Mouse (Mus musculus): ENCODE measurements around the gene Sptssb.

Sptssb gene

GRCm38 (mm10) chr3:69829532-69829931 is 30.2 kb downstream of the Sptssb start:
- DNase-seq (ENCODE audit: low read depth, low spot score): no peak

GRCm38 (mm10) chr3:69824536-69824935 is 35.2 kb downstream of the Sptssb start:
- DNase-seq (ENCODE audit: low read depth, low spot score): no peak

DNA sequence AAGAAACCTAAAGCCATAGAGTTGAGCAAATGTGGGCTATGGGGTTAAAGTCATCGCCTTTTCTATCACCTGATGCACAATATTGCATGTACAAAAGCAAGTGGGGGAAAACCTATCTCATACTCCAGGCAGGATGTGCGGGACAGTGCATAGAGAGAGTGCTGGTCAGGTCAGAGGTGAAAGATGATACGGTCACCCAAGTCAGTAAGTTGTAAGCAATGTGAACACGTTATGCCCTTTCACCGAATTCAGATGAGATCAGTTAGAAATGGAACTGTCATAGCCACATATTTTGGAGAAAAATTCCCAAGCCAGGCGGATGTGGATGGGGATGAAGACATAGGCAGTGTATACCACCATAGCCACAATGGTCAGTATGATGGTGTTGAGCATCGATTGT is 39.1 kb downstream of the Sptssb start:
- DNase-seq (ENCODE audit: low read depth, low spot score): no peak

- DNase-seq (ENCODE audit: low read depth, low spot score): peak; percentile 90
Observed at GRCm38 (mm10) chr3:69819851-69820200, 39.9 kb downstream of the Sptssb start.

DNA sequence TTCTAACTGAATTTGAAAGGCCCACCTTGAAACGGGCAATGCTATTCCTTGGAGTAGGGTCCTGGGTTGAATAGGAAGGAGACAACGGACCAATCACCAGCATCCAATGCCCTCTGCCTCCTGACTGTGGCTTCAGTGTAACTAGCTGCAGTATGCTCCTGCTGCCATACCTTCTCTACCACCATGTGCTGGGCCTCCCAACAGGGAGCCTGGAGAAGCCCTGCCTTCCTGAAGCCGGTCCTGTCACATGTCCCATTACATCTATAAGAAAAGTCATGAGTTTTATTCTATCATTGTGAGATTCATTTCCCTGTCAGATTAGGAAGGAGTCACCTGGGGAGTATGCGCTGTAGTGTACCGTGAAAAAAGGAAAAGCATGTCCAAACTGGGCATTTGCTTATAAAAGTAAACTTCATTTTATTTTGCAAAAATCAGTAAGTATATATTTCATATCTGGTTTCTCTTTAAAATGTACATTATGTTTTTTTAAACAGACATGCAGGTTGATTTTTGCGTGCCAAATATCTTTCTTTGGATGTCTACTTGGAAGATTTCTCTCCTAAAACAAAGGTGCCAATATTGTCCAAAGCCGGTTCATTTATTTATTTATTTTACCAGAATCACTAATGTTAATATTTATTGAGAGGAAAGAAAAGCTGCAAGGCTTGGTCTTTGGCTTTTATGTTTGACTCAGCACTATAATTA is 40.4 kb downstream of the Sptssb start:
- DNase-seq (ENCODE audit: low read depth, low spot score): peak; percentile 53

GRCm38 (mm10) chr3:69818466-69818865 is 41.3 kb downstream of the Sptssb start:
- DNase-seq (ENCODE audit: low read depth, low spot score): peak; percentile 60

- peak; percentile 84 for DNase-seq (ENCODE audit: low read depth, low spot score)
Observed at GRCm38 (mm10) chr3:69816547-69816946, 43.2 kb downstream of the Sptssb start.

DNA sequence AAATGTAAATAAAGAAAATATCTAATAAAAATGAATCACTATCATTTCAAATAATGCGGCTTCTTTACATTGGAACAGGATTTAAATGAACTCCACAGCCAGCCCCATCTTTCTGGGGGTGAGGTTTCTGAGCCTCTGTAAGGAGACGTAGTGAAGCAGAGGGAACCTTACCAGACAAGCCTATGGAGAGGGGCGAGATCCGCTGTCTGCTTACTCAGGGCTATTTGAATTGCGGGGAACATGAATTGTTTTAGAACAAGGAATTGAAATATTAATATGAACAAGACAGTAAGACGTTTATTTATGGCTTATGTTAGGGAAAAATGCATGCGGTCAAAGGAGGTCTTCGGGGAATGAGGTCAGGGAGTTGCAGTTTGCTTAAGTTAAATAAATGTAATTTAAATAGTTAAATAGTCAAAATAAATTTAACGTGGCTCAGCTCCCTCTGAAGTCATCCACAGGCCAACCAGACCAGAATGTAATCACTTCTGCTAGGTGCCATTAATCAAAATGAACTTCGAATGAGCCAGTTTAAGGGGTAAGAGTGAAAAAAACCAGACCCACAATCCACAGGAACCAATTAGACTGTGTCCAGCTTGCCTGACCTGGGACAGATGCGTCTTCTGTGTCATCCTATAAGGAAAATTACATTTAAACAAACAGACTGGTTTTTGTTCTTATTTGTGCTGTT is 46.6 kb downstream of the Sptssb start:
- no peak for DNase-seq (ENCODE audit: low read depth, low spot score)

GRCm38 (mm10) chr3:69812442-69812841 is 47.3 kb downstream of the Sptssb start:
- DNase-seq (ENCODE audit: low read depth, low spot score): no peak

- no peak for DNase-seq (ENCODE audit: low read depth, low spot score)
Observed at GRCm38 (mm10) chr3:69808479-69808878, 51.3 kb downstream of the Sptssb start.

GRCm38 (mm10) chr3:69803137-69803536 is 56.6 kb downstream of the Sptssb start:
- DNase-seq (ENCODE audit: low read depth, low spot score): no peak

DNA sequence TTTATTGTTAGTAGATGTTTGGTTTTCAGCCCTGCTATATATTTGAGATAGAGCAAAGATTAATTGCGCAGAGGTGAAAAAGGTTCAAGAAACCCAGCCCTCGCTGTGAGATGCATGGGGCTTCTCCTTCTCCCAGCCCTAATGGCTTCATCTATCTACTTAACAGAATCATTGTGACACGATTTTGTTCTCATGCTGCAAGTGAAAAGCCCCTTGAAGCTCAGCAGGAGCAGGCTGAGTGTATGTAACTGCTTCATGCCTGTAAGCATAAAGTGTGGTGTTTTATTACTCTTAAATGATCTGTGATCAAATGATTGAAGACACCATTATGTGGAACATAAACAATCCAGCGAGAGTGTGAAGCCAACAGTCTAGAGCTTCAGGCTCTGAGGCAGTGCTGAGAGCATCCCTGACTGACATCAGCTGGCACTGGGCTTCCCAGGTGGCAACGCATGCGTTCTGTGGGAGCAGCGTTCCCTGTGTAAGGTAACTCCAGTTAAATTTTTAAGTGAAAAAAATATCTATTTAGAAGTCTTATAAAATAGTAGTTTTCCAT is 58.8 kb downstream of the Sptssb start:
- peak; percentile 20 for DNase-seq (ENCODE audit: low read depth, low spot score)

DNA sequence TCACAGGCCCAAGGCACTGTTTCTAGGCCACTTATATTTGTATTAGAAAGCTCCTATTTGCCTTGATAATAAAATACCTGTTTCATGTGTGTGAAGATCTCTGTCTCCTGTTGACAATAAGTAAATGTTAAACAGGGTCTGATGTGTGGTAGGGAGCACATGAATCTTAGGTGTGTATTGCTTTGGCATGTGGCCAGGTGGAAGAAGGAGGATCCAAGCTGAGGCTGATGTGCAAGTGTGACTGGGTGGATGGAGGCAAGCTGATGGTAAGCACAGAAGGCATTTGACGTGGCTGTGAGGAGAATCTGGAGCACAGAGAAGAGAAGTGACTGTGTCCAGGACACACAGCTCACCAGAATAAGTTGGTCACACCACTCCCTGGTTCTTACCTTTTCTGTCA is 60.6 kb downstream of the Sptssb start:
- no peak for DNase-seq (ENCODE audit: low read depth, low spot score)

DNA sequence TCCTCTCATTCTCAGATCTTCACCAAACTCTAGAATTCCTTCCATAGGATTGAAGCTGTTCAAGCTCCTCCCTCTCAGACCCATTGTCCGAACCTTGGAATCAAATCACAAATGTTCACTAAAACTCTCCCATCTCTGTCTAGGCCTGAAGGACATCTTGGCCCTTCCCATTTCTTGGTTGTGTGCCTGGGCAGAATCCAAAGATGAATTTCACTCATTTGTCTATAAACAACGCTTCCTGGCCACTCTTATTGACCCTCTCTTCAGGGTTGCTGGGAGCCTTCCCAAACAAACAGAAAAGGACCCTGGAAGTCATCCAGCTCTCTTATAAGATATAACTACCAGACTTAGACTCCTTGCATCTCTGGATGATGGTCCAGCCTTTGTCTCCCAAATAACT is 61.8 kb downstream of the Sptssb start:
- no peak for DNase-seq (ENCODE audit: low read depth, low spot score)

DNA sequence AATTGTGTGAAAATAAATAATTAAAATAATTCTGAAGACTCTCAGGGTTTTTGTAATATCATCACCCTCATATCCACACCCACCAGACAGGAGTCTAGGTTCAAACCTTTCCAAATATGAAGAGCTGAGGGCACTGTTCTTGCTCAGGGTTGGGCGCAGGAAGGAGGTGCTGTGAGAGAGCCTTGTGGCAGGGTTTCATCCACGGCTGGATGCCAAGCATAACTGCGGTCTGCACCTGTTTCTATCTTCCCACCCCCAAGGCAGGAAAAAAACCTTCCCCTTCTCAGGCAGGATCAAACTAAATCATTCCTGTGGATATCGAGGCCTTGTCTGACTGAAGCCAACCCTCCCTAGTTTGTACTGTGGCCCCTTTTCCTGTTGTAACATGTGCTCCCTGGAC is 62.2 kb downstream of the Sptssb start:
- DNase-seq (ENCODE audit: low read depth, low spot score): peak; percentile 93

DNA sequence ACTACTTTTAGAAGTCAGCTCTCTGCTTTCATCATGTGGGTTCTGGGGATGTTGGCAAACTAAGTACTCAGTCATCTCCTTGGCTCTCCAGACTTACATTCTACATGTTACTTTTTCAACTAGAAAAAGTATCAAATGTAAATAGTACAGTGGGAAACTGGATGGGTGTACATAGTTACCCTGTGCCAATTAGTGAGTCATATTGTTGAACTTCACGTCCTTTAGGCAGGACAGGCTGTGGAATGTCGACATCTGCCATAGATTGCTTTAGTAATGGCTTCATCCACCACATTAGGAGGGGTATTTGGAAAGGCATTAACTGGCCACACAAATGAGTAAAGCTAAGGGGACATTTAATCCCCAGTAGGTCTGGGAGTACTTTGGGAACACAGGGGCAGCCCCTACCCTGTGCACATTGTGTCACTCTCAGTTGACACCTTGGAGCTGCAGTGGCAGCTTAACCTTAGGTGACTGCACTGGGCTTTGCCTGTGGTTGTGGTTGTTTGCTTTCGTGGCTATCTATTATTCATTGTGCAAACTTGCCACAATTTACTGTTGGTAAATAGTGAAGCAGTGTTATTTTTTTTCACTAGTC is 66.8 kb downstream of the Sptssb start:
- DNase-seq (ENCODE audit: low read depth, low spot score): no peak

- no peak for DNase-seq (ENCODE audit: low read depth, low spot score)
Observed at GRCm38 (mm10) chr3:69779246-69779796, 80.4 kb downstream of the Sptssb start.

DNA sequence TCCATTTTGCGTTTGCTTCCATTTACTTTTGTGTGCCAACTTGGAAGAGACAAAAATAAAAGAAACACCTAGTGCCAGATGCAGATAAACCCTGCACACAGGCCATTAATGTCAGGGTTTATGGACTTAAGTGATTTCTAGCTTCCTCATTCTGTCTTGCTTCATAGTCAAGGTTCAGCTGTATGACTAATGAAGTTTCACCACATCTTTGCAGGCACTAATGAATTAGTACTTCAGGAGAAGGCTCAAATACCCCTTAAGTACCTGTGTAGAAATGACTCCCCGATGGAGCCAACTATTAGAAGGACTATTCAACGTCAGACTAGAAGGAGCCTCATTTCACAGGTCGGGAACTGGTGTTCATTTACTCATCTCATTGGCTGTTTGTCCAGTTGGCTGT is 86.4 kb downstream of the Sptssb start:
- no peak for DNase-seq (ENCODE audit: low read depth, low spot score)
